Mouse (Mus musculus) thymus, postnatal 25 days (tissue): ENCODE results near the gene Gna11.

Experiments used
- DNase-seq: peaks from one replicate; pipeline ENCODE4 v3.0.0; 2022

Gna11 gene

GRCm38 (mm10) chr10:81564734-81565133, 19.7 kb upstream of the Gna11 start:
- peak; percentile 88 for DNase-seq

- DNase-seq = peak; percentile 25
These were observed 19.2 kb upstream of the Gna11 start for GRCm38 (mm10) chr10:81564216-81564615.

GRCm38 (mm10) chr10:81563481-81563880, 18.5 kb upstream of the Gna11 start:
- no peak for DNase-seq

- DNase-seq = no peak
These were observed 17.4 kb upstream of the Gna11 start for GRCm38 (mm10) chr10:81562411-81562810.

GRCm38 (mm10) chr10:81560719-81561459, 15.9 kb upstream of the Gna11 start:
- DNase-seq = peak; percentile 95

GRCm38 (mm10) chr10:81559627-81560539, 14.9 kb upstream of the Gna11 start:
- DNase-seq = peak; percentile 87

GRCm38 (mm10) chr10:81559163-81559626, 14.2 kb upstream of the Gna11 start, which contains the start of gene Aes:
TSS of gene Aes (plus strand) at chr10:81559488.
- peak; percentile 89 for DNase-seq

- DNase-seq = no peak
These were observed 12.5 kb upstream of the Gna11 start for GRCm38 (mm10) chr10:81557491-81557890.

GRCm38 (mm10) chr10:81556282-81556681, 11.3 kb upstream of the Gna11 start:
- no peak for DNase-seq

- no peak for DNase-seq
These were observed 9.1 kb upstream of the Gna11 start for GRCm38 (mm10) chr10:81553807-81554755.

GRCm38 (mm10) chr10:81553232-81553631, 8.2 kb upstream of the Gna11 start:
- no peak for DNase-seq

GRCm38 (mm10) chr10:81551597-81552102, 6.7 kb upstream of the Gna11 start:
- peak; percentile 85 for DNase-seq

- DNase-seq = peak; percentile 84
These were observed 5.3 kb upstream of the Gna11 start for GRCm38 (mm10) chr10:81550257-81550656.

GRCm38 (mm10) chr10:81548944-81549343, 4.0 kb upstream of the Gna11 start:
- DNase-seq = no peak

- no peak for DNase-seq
These were observed 2.0 kb upstream of the Gna11 start for GRCm38 (mm10) chr10:81546788-81547571.

- DNase-seq = no peak
These were observed 1.3 kb upstream of the Gna11 start for GRCm38 (mm10) chr10:81546332-81546731.

- no peak for DNase-seq
These were observed 462 bp downstream of the Gna11 start for GRCm38 (mm10) chr10:81544296-81545160.

- DNase-seq = no peak
These were observed 1.4 kb downstream of the Gna11 start for GRCm38 (mm10) chr10:81543633-81544032.

- no peak for DNase-seq
These were observed 2.1 kb downstream of the Gna11 start for GRCm38 (mm10) chr10:81542727-81543460.

GRCm38 (mm10) chr10:81541803-81542202, 3.2 kb downstream of the Gna11 start:
- DNase-seq = no peak
